ENCODE assay signal across 8 mouse cellular contexts in the genomic region with DNA sequence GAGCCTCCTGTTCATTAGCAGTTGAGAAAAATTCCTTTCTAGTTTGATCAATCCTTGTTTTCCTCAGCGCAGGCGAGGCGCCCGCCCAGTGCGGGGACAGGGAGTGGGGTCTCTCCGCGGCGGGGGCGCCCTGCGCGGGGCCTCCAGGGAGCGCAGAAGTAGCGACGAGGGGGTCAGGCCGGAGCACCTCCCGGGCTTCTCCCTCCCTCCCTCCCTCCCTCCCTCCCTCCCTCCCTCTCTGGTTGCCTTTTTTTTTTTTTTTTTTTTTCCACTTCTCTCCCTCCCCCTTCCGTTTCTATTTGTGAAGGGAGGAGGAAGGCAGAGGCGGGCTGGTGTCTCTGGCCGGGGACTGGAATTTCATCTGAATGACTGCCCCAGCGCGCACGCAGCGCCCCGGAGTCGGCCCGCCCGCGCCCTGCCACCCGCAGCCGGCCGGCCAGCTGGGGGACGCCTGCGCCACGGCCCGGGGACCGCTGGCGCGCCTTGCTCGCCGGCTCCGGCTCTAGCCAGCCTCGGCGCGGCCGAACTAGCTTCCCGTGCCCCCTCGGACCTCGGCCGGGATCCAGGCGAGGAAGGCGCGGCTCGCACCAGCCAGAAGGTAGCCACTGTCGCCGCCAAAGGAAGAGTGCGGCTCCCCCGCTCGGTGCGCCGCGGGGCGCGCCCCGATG. TPM values are rescaled to one million over a fixed set of nuclear protein-coding genes. Genes with fewer than 3 reads are reported as not detected.
DNase-seq lines count a peak whose midpoint lies in the region; ATAC-seq and TF ChIP-seq lines count a peak whose summit lies in the region.

A gene (plus strand): TSS at position 302 of the 668 bp plus-strand sequence.

- in situ Hi-C loops in CH12.LX (cut with MboI; ENCODE audit: low pct_ligation_motif_present, low pct_unique_long_range_greater_than_20kb, low sequenced_read_pairs): no loop called here

- H3K27ac ChIP-seq in CH12.LX (ENCODE audit: insufficient read depth, low read depth): peak within 1 kb of the TSS; percentile 96
- H3K27ac ChIP-seq in brown adipose tissue, adult 24 weeks (replicated peaks; ENCODE audit: low read depth, low read length): peak within 1 kb of the TSS; percentile 99
- peak within 1 kb of the TSS; percentile 100 for H3K27ac ChIP-seq in forebrain, embryonic 14.5 days (ENCODE audit: low read depth, low read length)
- H3K27ac ChIP-seq in heart, postnatal 0 days (ENCODE audit: low read depth): peak within 1 kb of the TSS; percentile 100
- peak within 1 kb of the TSS; percentile 97 for H3K27ac ChIP-seq in liver, embryonic 16.5 days (ENCODE audit: low read length)
- peak within 1 kb of the TSS; percentile 100 for H3K27ac ChIP-seq in neural tube, embryonic 13.5 days (replicated peaks)

- peak within 1 kb of the TSS; percentile 98 for H3K9ac ChIP-seq in CH12.LX (ENCODE audit: insufficient read depth, low read depth)
- peak within 1 kb of the TSS; percentile 98 for H3K9ac ChIP-seq in forebrain, embryonic 14.5 days (ENCODE audit: low read length)
- peak within 1 kb of the TSS; percentile 99 for H3K9ac ChIP-seq in heart, postnatal 0 days (replicated peaks; ENCODE audit: low read depth, low read length)
- H3K9ac ChIP-seq in liver, embryonic 16.5 days (ENCODE audit: low read depth, low read length): peak within 1 kb of the TSS; percentile 91
- H3K9ac ChIP-seq in neural tube, embryonic 13.5 days: peak within 1 kb of the TSS; percentile 100

- H3K4me2 ChIP-seq in CH12.LX (ENCODE audit: insufficient read depth, low read depth, poor library complexity, severe bottlenecking): peak within 1 kb of the TSS; percentile 60
- H3K4me2 ChIP-seq in forebrain, embryonic 14.5 days (ENCODE audit: low read length): peak within 1 kb of the TSS; percentile 96
- peak within 1 kb of the TSS; percentile 85 for H3K4me2 ChIP-seq in heart, postnatal 0 days (ENCODE audit: low read depth, low read length)
- peak within 1 kb of the TSS; percentile 98 for H3K4me2 ChIP-seq in liver, embryonic 16.5 days (ENCODE audit: low read depth, low read length)
- peak within 1 kb of the TSS; percentile 99 for H3K4me2 ChIP-seq in neural tube, embryonic 13.5 days

- peak; percentile 69 for DNase-seq in CH12.LX (ENCODE audit: extremely low read depth)
- peak; percentile 89 for DNase-seq in forebrain, embryonic 14.5 days (ENCODE audit: low spot score)
- DNase-seq in heart, postnatal 0 days (ENCODE audit: low spot score): peak; percentile 91
- DNase-seq in kidney, postnatal 36 days: peak; percentile 88
- DNase-seq in telencephalon, adult 2 months (ENCODE audit: low read depth, low spot score): peak; percentile 71

- H3K27me3 ChIP-seq in CH12.LX (replicated peaks): no peaks in the 10 kb centered on the region
- H3K27me3 ChIP-seq in forebrain, embryonic 14.5 days (replicated peaks; ENCODE audit: control insufficient read depth, insufficient read depth, low read length): no peaks in the 10 kb centered on the region
- no peaks in the 10 kb centered on the region for H3K27me3 ChIP-seq in heart, postnatal 0 days (ENCODE audit: control insufficient read depth, insufficient read depth, low read length)
- no peaks in the 10 kb centered on the region for H3K27me3 ChIP-seq in liver, embryonic 16.5 days (ENCODE audit: control insufficient read depth, insufficient read depth, low read depth, low read length)
- H3K27me3 ChIP-seq in neural tube, embryonic 13.5 days: no peaks in the 10 kb centered on the region

- TF ChIP-seq RAD21 in CH12.LX (IDR thresholded peaks at IDR 0.05; ENCODE audit: low read depth, low read length): no peak

- 0% methylated on average over 42 of the region's 64 CpGs for WGBS in forebrain, embryonic 14.5 days
- under 1% methylated on average over 59 of the region's 64 CpGs for WGBS in heart, postnatal 0 days
- under 1% methylated on average over 60 of the region's 64 CpGs for WGBS in liver, embryonic 16.5 days (ENCODE audit: insufficient replicate concordance)
- under 1% methylated on average over 46 of the region's 64 CpGs for whole genome bisulfite sequencing in neural tube, embryonic 13.5 days

- TF ChIP-seq POLR2A in CH12.LX (IDR thresholded peaks at IDR 0.05; ENCODE audit: low read depth, low read length): peak; percentile 37; the same call in 1 of the 2 replicates

- dilution Hi-C loops in CH12.LX (cut with MboI; ENCODE audit: extremely low pct_ligation_motif_present, extremely low pct_unique_long_range_greater_than_20kb, low sequenced_read_pairs): no loop called here

- peaks cover 0 to 22% of the 10 kb centered on the region in 2 experiments for H3K36me3 ChIP-seq in CH12.LX (replicated peaks in 1 of 2; ENCODE audit: control insufficient read depth in 1 of 2, insufficient read depth in 1 of 2, low read length in 1 of 2)
- H3K36me3 ChIP-seq in forebrain, embryonic 14.5 days (ENCODE audit: control insufficient read depth, insufficient read depth, low read length): peaks cover 17% of the 10 kb centered on the region
- H3K36me3 ChIP-seq in heart, postnatal 0 days (replicated peaks; ENCODE audit: control insufficient read depth, insufficient read depth, low read length): peaks cover 13% of the 10 kb centered on the region; the same call in 1 of the 2 replicates
- no peaks in the 10 kb centered on the region; the same call in 1 of the 2 replicates for H3K36me3 ChIP-seq in liver, embryonic 16.5 days (ENCODE audit: control insufficient read depth, insufficient read depth)
- peaks cover 14% of the 10 kb centered on the region; the same call in 1 of the 2 replicates for H3K36me3 ChIP-seq in neural tube, embryonic 13.5 days

- H3K4me3 ChIP-seq in CH12.LX (replicated peaks in 1 of 3; ENCODE audit: low read depth in 2 of 3, low read length in 2 of 3, poor library complexity in 1 of 3): peak within 1 kb of the TSS; percentile 82 to 95 (median 93)
- H3K4me3 ChIP-seq in brown adipose tissue, adult 24 weeks (ENCODE audit: insufficient read depth, low read depth, low read length): peak within 1 kb of the TSS; percentile 80
- peak within 1 kb of the TSS; percentile 96 for H3K4me3 ChIP-seq in forebrain, embryonic 14.5 days (ENCODE audit: low read depth, low read length)
- H3K4me3 ChIP-seq in heart, postnatal 0 days (ENCODE audit: low read depth, low read length): peak within 1 kb of the TSS; percentile 93
- H3K4me3 ChIP-seq in liver, embryonic 16.5 days (ENCODE audit: low read depth, low read length): peak within 1 kb of the TSS; percentile 85
- peak within 1 kb of the TSS; percentile 96 for H3K4me3 ChIP-seq in neural tube, embryonic 13.5 days

- no peaks in the 10 kb centered on the region for H3K9me3 ChIP-seq in CH12.LX (replicated peaks; ENCODE audit: low read length)
- H3K9me3 ChIP-seq in forebrain, embryonic 14.5 days (replicated peaks; ENCODE audit: control insufficient read depth, low read length): no peaks in the 10 kb centered on the region
- H3K9me3 ChIP-seq in heart, postnatal 0 days (replicated peaks; ENCODE audit: control insufficient read depth, low read length): no peaks in the 10 kb centered on the region
- H3K9me3 ChIP-seq in liver, embryonic 16.5 days (replicated peaks; ENCODE audit: control insufficient read depth, low read length): no peaks in the 10 kb centered on the region
- H3K9me3 ChIP-seq in neural tube, embryonic 13.5 days: no peaks in the 10 kb centered on the region

- peaks cover 2 to 18% of the 10 kb centered on the region in 2 experiments; a peak in 3 of 4 replicates for H3K4me1 ChIP-seq in CH12.LX (ENCODE audit: control insufficient read depth in 1 of 2, insufficient read depth in 2 of 2)
- peaks cover 14% of the 10 kb centered on the region for H3K4me1 ChIP-seq in brown adipose tissue, adult 24 weeks (ENCODE audit: control insufficient read depth, insufficient read depth, insufficient read length, low read length)
- H3K4me1 ChIP-seq in forebrain, embryonic 14.5 days (ENCODE audit: control insufficient read depth, insufficient read depth, low read length): peaks cover 24% of the 10 kb centered on the region
- peaks cover 17% of the 10 kb centered on the region for H3K4me1 ChIP-seq in heart, postnatal 0 days (ENCODE audit: control insufficient read depth, insufficient read depth)
- H3K4me1 ChIP-seq in liver, embryonic 16.5 days (ENCODE audit: control insufficient read depth, low read depth, low read length): peaks cover 40% of the 10 kb centered on the region
- peaks cover 32% of the 10 kb centered on the region for H3K4me1 ChIP-seq in neural tube, embryonic 13.5 days (replicated peaks)

- TF ChIP-seq CTCF in CH12.LX (conservative IDR thresholded peaks at IDR 0.05 in 1 of 2, IDR thresholded peaks at IDR 0.05 in 1 of 2; ENCODE audit: low read depth in 2 of 2, low read length in 2 of 2): no peak
- no peak for TF ChIP-seq CTCF in heart, postnatal 0 days (IDR thresholded peaks at IDR 0.05; ENCODE audit: low read depth)

- H3K79me2 ChIP-seq in CH12.LX (replicated peaks; ENCODE audit: control insufficient read depth, extremely low read depth, insufficient read depth, poor library complexity, severe bottlenecking): peaks cover 41% of the 10 kb centered on the region

- ATAC-seq in forebrain, embryonic 14.5 days: peak; percentile 28
- ATAC-seq in heart, postnatal 0 days (ENCODE audit: insufficient read depth, low read depth): peak; percentile 31
- ATAC-seq in liver, embryonic 16.5 days (ENCODE audit: low read depth): peak; percentile 8
- ATAC-seq in neural tube, embryonic 13.5 days (ENCODE audit: low read depth): peak; percentile 23

- no peak for TF ChIP-seq EP300 in CH12.LX (IDR thresholded peaks at IDR 0.05; ENCODE audit: low read length)
- no peak for TF ChIP-seq EP300 in heart, postnatal 0 days (IDR thresholded peaks at IDR 0.05; ENCODE audit: low read depth)

TF ChIP-seq in CH12.LX, 34 proteins besides CTCF, POLR2A, EP300 and RAD21 (continues in another document):
- TF ChIP-seq CHD2 (IDR thresholded peaks at IDR 0.05; ENCODE audit: low read length): 0 out of 2 replicates have a peak, but pooled peaks have one; percentile 14
- no peak for TF ChIP-seq E2F4 (IDR thresholded peaks at IDR 0.05; ENCODE audit: insufficient replicate concordance, low read depth, low read length)
- TF ChIP-seq GABPA (IDR thresholded peaks at IDR 0.05; ENCODE audit: insufficient replicate concordance, low read depth, low read length): no peak
- no peak; the same call in 1 of the 2 replicates for TF ChIP-seq IRF4 (IDR thresholded peaks at IDR 0.05; ENCODE audit: low read depth, low read length)
- no peak; the same call in 1 of the 2 replicates for TF ChIP-seq NELFE (IDR thresholded peaks at IDR 0.05; ENCODE audit: low read depth, low read length)

RNA-seq across cellular contexts. Expression of the gene that starts here (rescaled TPM):
- 11.0 and 12.0 TPM in 2 replicates for total RNA-seq in CH12.LX (2012; rRNA removed)
- 3.7 and 4.4 TPM in 2 replicates for total RNA-seq in CH12.LX (2014; rRNA removed)
- polyA plus RNA-seq in CH12.LX (2012; ENCODE audit: insufficient read length, low read depth): 23.3 and 24.9 TPM in 2 replicates
- polyA plus RNA-seq in brown adipose tissue, adult 24 weeks (2012; ENCODE audit: insufficient read depth, insufficient read length, missing spikeins): 12.4 and 17.4 TPM in 2 replicates
- 23.0 and 24.8 TPM in 2 replicates for polyA plus RNA-seq in forebrain, embryonic 14.5 days (2014; fragmentation: Nextera tagmentation; extraction: Ambion mirVana)
- 35.9 and 48.3 TPM in 2 replicates for total RNA-seq in heart, postnatal 0 days (2014; rRNA removed; ENCODE audit: low replicate concordance)
- polyA plus RNA-seq in heart, postnatal 0 days (2015; fragmentation: Nextera tagmentation; extraction: Ambion mirVana): 14.3 and 14.6 TPM in 2 replicates
- polyA plus RNA-seq in liver, embryonic 16.5 days (2015; fragmentation: Nextera tagmentation; extraction: Ambion mirVana): 7.7 and 10.5 TPM in 2 replicates
- polyA plus RNA-seq in neural tube, embryonic 13.5 days (2015; fragmentation: Nextera tagmentation; extraction: Ambion mirVana): 26.5 and 30.4 TPM in 2 replicates

Comparison
In these comparisons a context has a peak if more than half of its experiments do, and no peak if none do; other contexts are left out.
1. Peak in every context shown above with its lines: DNase-seq, ATAC-seq, H3K4me3 ChIP-seq and H3K27ac ChIP-seq.